Comparison of ENCODE assay signal across 8 mouse cellular contexts in the genomic region with DNA sequence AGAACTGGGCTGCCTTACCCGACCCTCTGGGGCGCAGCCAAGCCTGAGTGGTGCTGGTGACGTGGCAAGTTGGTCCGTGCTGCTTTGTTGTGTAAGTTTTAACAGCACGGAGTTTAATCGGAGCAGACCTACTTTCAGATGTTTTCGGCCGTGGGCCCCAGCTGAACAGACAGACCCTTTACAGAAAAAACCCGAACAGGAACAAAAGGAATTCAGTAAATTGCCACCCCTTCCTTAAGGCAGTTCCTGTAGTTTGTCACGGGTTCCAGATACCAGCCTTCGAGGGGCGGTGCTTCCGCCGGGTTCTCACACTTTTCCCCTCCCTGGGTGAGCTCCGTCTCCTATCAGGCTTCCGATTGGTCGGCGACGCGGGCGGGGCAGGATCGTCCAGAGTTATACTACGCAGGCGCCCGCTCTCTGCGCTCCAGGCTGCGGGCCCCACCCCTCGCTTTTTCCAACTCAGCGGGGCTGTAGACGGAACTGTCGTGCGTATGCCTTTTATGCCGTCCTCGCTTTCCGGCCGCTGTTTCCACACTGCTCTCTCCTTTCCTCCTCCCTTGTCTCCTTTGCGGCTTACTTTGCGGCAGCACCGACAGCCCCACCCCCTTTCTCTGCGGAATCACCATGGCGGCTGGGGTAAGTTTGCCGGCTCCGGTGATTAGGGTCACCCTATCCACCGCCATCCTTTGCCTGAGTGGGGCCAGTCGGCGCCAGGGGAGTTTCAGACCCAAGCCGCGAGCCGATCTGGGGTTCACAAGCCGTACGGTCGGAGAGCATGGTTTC. TPM values are rescaled to one million over a fixed set of nuclear protein-coding genes. Genes with fewer than 3 reads are reported as not detected.
DNase-seq lines count a peak whose midpoint lies in the region; ATAC-seq lines count a peak whose summit lies in the region.

A gene (plus strand): TSS at position 452 of the 783 bp plus-strand sequence.

- peak; percentile 99 to 100 for DNase-seq in adrenal gland, adult (ENCODE audit: inconsistent age in 2 of 2, low spot score in 1 of 2)
- DNase-seq in embryo, embryonic 10.5 days (ENCODE audit: low spot score) = peak; percentile 99
- peak; percentile 99 for DNase-seq in gastrocnemius, postnatal 14 days
- DNase-seq in left cerebral cortex, postnatal 10 days (ENCODE audit: extremely low spot score in 1 of 2, low spot score in 2 of 2) = peak; percentile 98 to 100
- peak; percentile 99 for DNase-seq in right cerebral cortex, postnatal 25 days
- DNase-seq in urinary bladder, postnatal 4 days (ENCODE audit: low spot score in 2 of 2) = peak; percentile 98 to 99

- ATAC-seq in inflammation-experienced regulatory T-cells, adult 6 months = peak; percentile 98
- peak; percentile 93 for ATAC-seq in megakaryocyte-erythroid progenitor cell, adult 5-6 weeks (replicated peaks; ENCODE audit: low FRiP score, low TSS enrichment, poor library complexity, severe bottlenecking)

- intact Hi-C loops in gastrocnemius, postnatal 14 days (cut with DNase I; ENCODE audit: low total_unique reads) = no loop called here
- intact Hi-C loops in left cerebral cortex, postnatal 10 days (cut with DNase I) = no loop called here

RNA-seq across cellular contexts. Expression of the gene that starts here (rescaled TPM):
- total RNA-seq in gastrocnemius, postnatal 14 days (2021) = 100 to 1,000 TPM; 500 to 587 TPM
- polyA plus RNA-seq in inflammation-experienced regulatory T-cells, adult 6 months (2017; shearing (Covaris generic)) = 100 to 1,000 TPM; 465 to 725 (median 677) TPM
- 100 to 1,000 TPM; 228 to 251 TPM for total RNA-seq in left cerebral cortex, postnatal 10 days (2021)
- 1,323 and 1,614 TPM in 2 replicates for total RNA-seq in megakaryocyte-erythroid progenitor cell, adult 5-6 weeks (2014; fragmentation: Nextera tagmentation)
- 848 and 982 TPM in 2 replicates for total RNA-seq in megakaryocyte-erythroid progenitor cell, adult 5-6 weeks (2017)

Comparison
In these comparisons a context has a peak if more than half of its experiments do, and no peak if none do; other contexts are left out.
1. Peak in every context shown above with its lines: DNase-seq and ATAC-seq.